Mouse (Mus musculus): ENCODE measurements around the gene Trp53i13. TPM values are rescaled to one million over a fixed set of nuclear protein-coding genes. Genes with fewer than 3 reads are reported as not detected.

Gene Trp53i13
- polyA plus RNA-seq, 1 experiment: not detected

- peaks cover 23% of the 10 kb centered on the region for H3K4me1 ChIP-seq (ENCODE audit: control insufficient read depth, insufficient read depth, low read length)
- TF ChIP-seq POLR2A (IDR thresholded peaks at IDR 0.05; ENCODE audit: insufficient read depth, low read depth, low read length) (no peak), CTCF (IDR thresholded peaks at IDR 0.05; ENCODE audit: insufficient read depth, low read depth, low read length) (no peak)
- no peak within 1 kb of the TSS for H3K27ac ChIP-seq (ENCODE audit: insufficient read depth, low read depth, low read length)
- 2% methylated on average over 72 of the region's 73 CpGs for WGBS
- peak within 1 kb of the TSS; percentile 54 for H3K4me3 ChIP-seq (ENCODE audit: insufficient read depth, low read depth, low read length)
These were observed 53.3 kb downstream of the Trp53i13 start, which contains the start of gene Coro6 for GRCm38 (mm10) chr11:77462283-77463100. Gene Coro6, plus strand, starts transcription at chr11:77462411.

- 5% methylated on average over 6 of the region's 6 CpGs for WGBS
- H3K4me3 ChIP-seq (ENCODE audit: insufficient read depth, low read depth, low read length): peak overlapping the region; percentile 54
- no peak overlapping the region for H3K27ac ChIP-seq (ENCODE audit: insufficient read depth, low read depth, low read length)
- peaks cover 18% of the 10 kb centered on the region for H3K4me1 ChIP-seq (ENCODE audit: control insufficient read depth, insufficient read depth, low read length)
- no peak for TF ChIP-seq CTCF (IDR thresholded peaks at IDR 0.05; ENCODE audit: insufficient read depth, low read depth, low read length)
- TF ChIP-seq POLR2A (IDR thresholded peaks at IDR 0.05; ENCODE audit: insufficient read depth, low read depth, low read length): no peak
These were observed 53.9 kb downstream of the Trp53i13 start for GRCm38 (mm10) chr11:77461856-77462255.

Other genes with a start within 250 kb of the Trp53i13 start
- not detected in 2 replicates for gene Coro6, start 53.6 kb downstream of the Trp53i13 start, polyA plus RNA-seq (2012; ENCODE audit: insufficient read depth, insufficient read length, low replicate concordance, missing spikeins)
- not detected in 2 replicates for gene Ankrd13b, start 26.3 kb downstream of the Trp53i13 start, polyA plus RNA-seq (2012; ENCODE audit: insufficient read depth, insufficient read length, low replicate concordance, missing spikeins)
- not detected in 2 replicates for gene Git1, start 22.4 kb downstream of the Trp53i13 start, polyA plus RNA-seq (2012; ENCODE audit: insufficient read depth, insufficient read length, low replicate concordance, missing spikeins)
- gene Abhd15, start 859 bp downstream of the Trp53i13 start, polyA plus RNA-seq (2012; ENCODE audit: insufficient read depth, insufficient read length, low replicate concordance, missing spikeins): not detected in 2 replicates
- not detected in 2 replicates for gene Gm10392, start 3.2 kb upstream of the Trp53i13 start, polyA plus RNA-seq (2012; ENCODE audit: insufficient read depth, insufficient read length, low replicate concordance, missing spikeins)
- gene Taok1, start 91.8 kb upstream of the Trp53i13 start, polyA plus RNA-seq (2012; ENCODE audit: insufficient read depth, insufficient read length, low replicate concordance, missing spikeins): 34.1 and 50.5 TPM in 2 replicates
- gene Nufip2, start 170.2 kb upstream of the Trp53i13 start, polyA plus RNA-seq (2012; ENCODE audit: insufficient read depth, insufficient read length, low replicate concordance, missing spikeins): 249 TPM in 1 of 2 replicates, not detected in the other
- not detected in 2 replicates for gene Cryba1, start 209.3 kb upstream of the Trp53i13 start, polyA plus RNA-seq (2012; ENCODE audit: insufficient read depth, insufficient read length, low replicate concordance, missing spikeins)
- gene Myo18a, start 247.3 kb upstream of the Trp53i13 start, polyA plus RNA-seq (2012; ENCODE audit: insufficient read depth, insufficient read length, low replicate concordance, missing spikeins): 284 TPM in 1 of 2 replicates, not detected in the other